Mouse (Mus musculus): ENCODE results near the gene Eef1akmt2.

DNA sequence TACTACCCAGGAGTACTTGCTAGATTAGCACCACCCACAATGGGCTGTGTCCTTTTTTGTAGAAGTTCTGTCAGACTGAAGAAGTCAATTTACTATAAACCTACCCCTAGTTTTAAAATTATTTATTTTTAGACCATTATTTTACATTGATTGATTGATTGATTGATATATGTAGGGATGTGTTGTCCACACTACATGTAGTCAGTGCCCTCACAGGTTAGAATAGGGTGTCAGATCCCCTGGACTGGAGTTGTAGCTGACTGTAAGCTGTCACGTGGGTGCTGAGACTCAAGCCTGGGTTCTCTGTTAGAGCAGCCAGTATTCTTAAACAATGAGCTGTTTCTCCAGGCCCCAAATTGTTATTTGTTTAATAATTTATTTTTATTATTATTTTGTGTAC, 40.9 kb upstream of the Eef1akmt2 start:
- TF ChIP-seq CTCF (IDR thresholded peaks at IDR 0.05; ENCODE audit: low read depth): no peak
- no peak for TF ChIP-seq EP300 (optimal IDR thresholded peaks at IDR 0.05)

Measured in stomach, postnatal 0 days (tissue).